Mouse (Mus musculus) layer of hippocampus, adult 18-20 months (tissue): ENCODE measurements around the gene Car1. TPM values are rescaled to one million over a fixed set of nuclear protein-coding genes. Genes with fewer than 3 reads are reported as not detected.
"Not testable (repeated sequence)": the region's sequence is repeated elsewhere in the genome, so short reads cannot be mapped to it uniquely, and the experiment has no call there.

Source experiments
- DNase-seq, 2 experiments: peaks; one replicate each; pipeline ENCODE4 v3.0.0; 2022; ENCODE audit warnings: low spot score in 2 of 2
- total RNA-seq, 2 experiments: library from RNA; stranded (reverse); gene quantifications; 2 replicates each; pipeline ENCODE4 v1.2.3; 2021

Car1 gene
- total RNA-seq, 2 experiments from 2014 or later, result not detected

- DNase-seq, result no peak
Observed at GRCm38 (mm10) chr3:14785353-14785752, 22.8 kb downstream of the Car1 start.

GRCm38 (mm10) chr3:14783198-14783597 is 25.0 kb downstream of the Car1 start:
- not testable (repeated sequence) for DNase-seq

- not testable (repeated sequence) for DNase-seq
Observed at GRCm38 (mm10) chr3:14782365-14782764, 25.8 kb downstream of the Car1 start.

DNA sequence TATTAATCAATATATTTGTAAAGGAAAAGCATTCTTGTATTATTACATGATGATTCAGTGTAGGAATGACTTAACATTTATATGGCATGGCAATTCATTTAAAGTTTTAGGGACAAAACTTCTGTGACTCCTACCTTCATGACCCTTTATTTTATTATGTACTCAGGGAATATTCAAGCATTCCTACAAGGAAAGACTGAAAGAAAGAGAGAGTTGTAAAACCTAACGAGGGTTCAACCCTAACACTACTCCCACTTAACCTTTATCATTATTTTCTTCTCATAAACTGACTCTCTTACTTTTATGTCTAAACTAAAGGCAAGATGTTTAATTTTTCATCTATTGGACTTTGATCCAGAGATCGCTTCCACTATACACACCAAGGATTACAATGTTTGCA is 28.0 kb downstream of the Car1 start:
- no peak for DNase-seq

DNA sequence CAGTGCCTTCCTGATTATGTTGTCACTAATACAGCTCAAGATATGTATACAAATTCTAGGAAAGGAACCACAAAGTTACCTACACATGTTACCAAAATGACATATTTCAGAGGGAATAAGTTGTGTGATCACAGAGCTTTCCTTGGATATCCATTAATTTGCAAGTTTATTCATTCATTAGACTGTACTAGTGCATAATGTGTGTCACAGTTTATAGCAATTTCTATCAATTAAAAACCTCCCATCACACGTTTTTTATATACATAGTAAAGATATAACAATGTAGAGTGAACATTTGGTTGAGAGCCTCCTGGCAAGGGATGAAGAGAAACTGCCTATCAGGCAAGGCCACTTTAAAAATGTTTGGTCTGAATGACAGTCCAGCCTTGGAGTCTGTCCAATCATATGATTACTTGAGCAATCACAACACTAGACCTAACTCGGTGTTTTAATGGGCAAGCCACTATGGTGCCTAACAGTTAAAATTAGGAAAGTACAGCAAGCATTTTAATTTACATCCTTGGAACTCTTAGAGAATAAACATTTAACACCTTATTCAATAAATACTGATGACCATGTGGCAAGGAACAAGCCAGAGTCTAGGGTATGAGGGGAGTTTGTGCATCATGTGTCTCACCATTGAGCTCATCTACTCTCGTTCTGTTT is 31.5 kb downstream of the Car1 start:
- DNase-seq, result not testable (repeated sequence)

GRCm38 (mm10) chr3:14774539-14774938 is 33.6 kb downstream of the Car1 start:
- not testable (repeated sequence) for DNase-seq

DNA sequence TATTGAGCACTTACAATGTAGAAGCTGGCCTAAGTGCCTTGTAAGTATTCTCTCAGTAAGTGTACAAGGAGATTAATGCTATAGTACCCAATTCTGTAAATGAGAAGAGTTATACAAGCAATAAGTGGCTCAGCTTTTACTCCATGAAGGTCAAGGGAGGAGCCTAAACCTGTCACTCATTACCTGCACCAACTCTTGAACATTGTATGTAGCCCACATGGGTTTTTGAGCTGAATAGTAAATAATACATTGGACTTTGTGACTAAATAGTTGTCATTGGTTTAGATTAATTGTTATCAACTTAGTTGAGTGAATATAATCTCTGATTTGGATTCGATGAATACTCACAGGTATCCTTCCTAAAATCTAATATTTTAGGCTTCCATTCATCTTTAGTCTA is 35.7 kb downstream of the Car1 start:
- not testable (repeated sequence) for DNase-seq

GRCm38 (mm10) chr3:14764755-14765566 is 43.2 kb downstream of the Car1 start:
- DNase-seq, result no peak

DNA sequence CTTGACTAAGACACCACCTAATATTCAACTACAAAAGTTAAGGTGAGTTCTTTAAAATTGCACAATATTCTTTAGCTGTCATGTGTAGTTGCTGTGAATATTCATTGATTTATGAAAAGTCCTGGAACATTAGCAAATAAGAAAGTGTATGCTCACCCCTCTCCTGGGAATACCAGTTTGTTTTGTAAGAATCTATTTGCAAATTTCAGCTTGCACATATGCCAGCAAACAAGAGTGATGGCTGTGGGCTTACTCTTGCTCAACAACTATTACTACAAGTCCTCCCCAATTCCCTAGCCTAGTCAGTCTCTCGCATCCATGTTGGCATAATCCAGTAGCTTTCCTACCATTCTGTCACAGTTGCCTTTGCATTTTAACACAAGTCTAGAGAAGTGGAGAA is 52.5 kb downstream of the Car1 start:
- DNase-seq, result no peak

- no peak for DNase-seq
Observed at GRCm38 (mm10) chr3:14746041-14746440, 62.1 kb downstream of the Car1 start.

DNA sequence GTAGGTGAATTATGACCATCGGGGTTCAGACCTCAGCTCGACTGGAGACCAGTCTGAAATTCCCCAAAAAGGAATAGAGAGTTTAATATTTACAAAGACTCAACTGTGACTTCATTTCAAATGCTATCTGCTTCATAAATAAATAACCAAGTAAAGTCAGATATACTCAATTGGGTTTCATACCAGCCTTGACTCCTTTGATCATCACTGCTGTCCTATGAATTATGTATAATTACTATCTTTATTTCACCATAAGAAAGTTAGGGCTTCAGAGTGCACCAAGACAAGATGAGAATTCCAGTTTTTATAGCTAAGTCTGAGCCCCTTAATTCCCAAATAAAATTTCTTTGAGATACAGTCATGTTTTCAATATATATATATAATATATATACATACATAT is 69.9 kb downstream of the Car1 start:
- no peak for DNase-seq

GRCm38 (mm10) chr3:14727496-14727895 is 80.7 kb downstream of the Car1 start:
- not testable (repeated sequence) for DNase-seq

- DNase-seq, result not testable (repeated sequence)
Observed at GRCm38 (mm10) chr3:14725462-14725861, 82.7 kb downstream of the Car1 start.

Other genes with a start within 250 kb of the Car1 start
- gene 1810022K09Rik, start 197.1 kb downstream of the Car1 start, total RNA-seq, result 10 to 100 TPM; 80.8 to 86.7 TPM
- 1 to 10 TPM in 1 of 2 experiments, under 1 TPM in 1; 0.67 to 1.0 TPM for gene Car13, start 166.6 kb downstream of the Car1 start, total RNA-seq
- gene Car3, start 55.1 kb upstream of the Car1 start, total RNA-seq, result under 1 TPM; 0.62 to 0.71 TPM
- 100 to 1,000 TPM; 152 to 187 TPM for gene Car2, start 77.9 kb upstream of the Car1 start, total RNA-seq